Mouse (Mus musculus) limb, embryonic 12.5 days (tissue): ENCODE results near the gene Ccl6. TPM values are rescaled to one million over a fixed set of nuclear protein-coding genes. Genes with fewer than 3 reads are reported as not detected.

Source experiments
- ATAC-seq: fragments of 200-750 bp; cut with Nextera tagmentation; 2 replicates; pipeline ENCODE4 v1.8.0; 2017; ENCODE audit warnings: low read depth, moderate TSS enrichment; ENCODE audit not compliant: insufficient number of reproducible peaks, insufficient read depth, low FRiP score, low TSS enrichment
- H3K27ac ChIP-seq: fragments of 300-500 bp; sonication (generic); 2 replicates; pipeline ENCODE4 v1.5.1; 2016; ENCODE audit warnings: mild to moderate bottlenecking, moderate library complexity
- H3K27me3 ChIP-seq: fragments of 300-500 bp; sonication (generic); 2 replicates; pipeline ENCODE4 v1.6.1; 2016; ENCODE audit warnings: mild to moderate bottlenecking, moderate library complexity
- H3K36me3 ChIP-seq: fragments of 300-500 bp; sonication (generic); 2 replicates; pipeline ENCODE4 v1.6.1; 2016; ENCODE audit warnings: mild to moderate bottlenecking, moderate library complexity
- H3K4me1 ChIP-seq: fragments of 300-500 bp; sonication (generic); replicated peaks from 2 replicates; pipeline ENCODE4 v1.6.1; 2016
- H3K4me2 ChIP-seq: fragments of 300-500 bp; sonication (generic); 2 replicates; pipeline ENCODE4 v1.6.1; 2016; ENCODE audit warnings: mild to moderate bottlenecking, moderate library complexity
- H3K4me3 ChIP-seq: fragments of 300-500 bp; sonication (generic); replicated peaks from 2 replicates; pipeline ENCODE4 v1.5.1; 2016; ENCODE audit warnings: mild to moderate bottlenecking
- H3K9ac ChIP-seq: fragments of 300-500 bp; sonication (generic); replicated peaks from 2 replicates; pipeline ENCODE4 v1.6.1; 2016; ENCODE audit warnings: mild to moderate bottlenecking, moderate library complexity
- H3K9me3 ChIP-seq: fragments of 300-500 bp; sonication (generic); 2 replicates; pipeline ENCODE4 v1.6.1; 2016; ENCODE audit warnings: mild to moderate bottlenecking, moderate library complexity
- WGBS: fragments of 180-500 bp; shearing (Covaris S2); methylation state at CpG from one replicate; pipeline ENCODE4 v1.1.7; 2016; 5-methylcytosine and 5-hydroxymethylcytosine counted together
- polyA plus RNA-seq: library from polyadenylated mRNA; unstranded; fragments of >200 nt; fragmentation: Nextera tagmentation; extraction: Ambion mirVana; gene quantifications from 2 replicates; pipeline ENCODE4 v1.2.1, GENCODE M21; 2016

The Ccl6 gene
- polyA plus RNA-seq, 1 experiment from 2014 or later = 0.46 TPM

DNA sequence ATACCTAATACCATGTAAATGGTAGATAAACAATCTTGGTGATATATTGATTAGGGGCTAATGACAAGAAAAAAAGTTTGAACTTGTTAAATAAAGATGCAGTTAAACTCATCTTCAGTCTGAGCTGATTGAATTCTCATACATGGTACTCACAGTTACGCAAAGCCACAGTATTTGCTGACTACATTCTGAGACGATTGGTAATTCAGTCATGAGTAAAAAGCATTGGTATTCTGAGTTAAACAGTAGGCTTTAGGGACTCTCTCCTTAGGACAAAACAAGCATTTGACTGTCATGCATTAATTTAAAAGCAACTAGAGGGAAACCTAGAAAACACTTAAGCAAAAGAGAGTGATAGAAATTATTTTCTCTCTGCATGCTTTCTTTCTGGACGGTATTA is 30.7 kb upstream of the Ccl6 start:
- Histone ChIP-seq H3K27me3 (no peaks in the 10 kb centered on the region), H3K36me3 (no peaks in the 10 kb centered on the region), H3K4me3 (no peak overlapping the region), H3K9ac (no peak overlapping the region), H3K27ac (no peak overlapping the region), H3K9me3 (no peaks in the 10 kb centered on the region), H3K4me1 (no peaks in the 10 kb centered on the region), H3K4me2 (no peak overlapping the region)
- ATAC-seq = no peak
- 89% methylated on average over 3 of the region's 3 CpGs for WGBS

DNA sequence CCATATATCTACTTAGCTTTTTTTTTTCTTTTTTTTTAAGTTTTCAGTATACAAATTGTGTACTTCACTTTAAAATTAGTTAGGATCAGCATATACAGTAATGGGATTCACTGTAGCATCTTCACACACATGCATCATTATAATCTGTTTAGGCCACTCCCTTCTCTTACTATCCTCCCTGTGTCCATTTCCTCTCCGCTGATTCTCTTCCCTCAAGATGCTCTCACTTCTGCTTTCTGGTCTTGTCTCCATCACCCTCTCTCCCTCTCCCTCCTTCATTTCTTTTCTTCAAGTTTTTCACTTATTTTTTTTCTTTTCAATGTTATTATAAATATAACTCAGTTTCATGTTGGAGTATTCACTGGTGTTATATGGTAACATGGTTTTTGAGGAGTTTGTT is 26.1 kb upstream of the Ccl6 start:
- no peak for ATAC-seq
- H3K27ac ChIP-seq = no peak overlapping the region
- H3K27me3 ChIP-seq = no peaks in the 10 kb centered on the region
- 93% methylated on average over 1 of the region's 1 CpGs for WGBS
- no peaks in the 10 kb centered on the region for H3K9me3 ChIP-seq
- no peak overlapping the region for H3K4me2 ChIP-seq
- no peaks in the 10 kb centered on the region for H3K36me3 ChIP-seq
- H3K4me3 ChIP-seq = no peak overlapping the region
- no peaks in the 10 kb centered on the region for H3K4me1 ChIP-seq
- H3K9ac ChIP-seq = no peak overlapping the region

GRCm38 (mm10) chr11:83618238-83618637 is 25.4 kb upstream of the Ccl6 start:
- no peak overlapping the region for H3K4me3 ChIP-seq
- no peak for ATAC-seq
- H3K36me3 ChIP-seq = no peaks in the 10 kb centered on the region
- H3K27ac ChIP-seq = no peak overlapping the region
- WGBS = 75% methylated on average over 5 of the region's 5 CpGs
- no peaks in the 10 kb centered on the region for H3K9me3 ChIP-seq
- H3K9ac ChIP-seq = no peak overlapping the region
- no peak overlapping the region for H3K4me2 ChIP-seq
- H3K27me3 ChIP-seq = no peaks in the 10 kb centered on the region
- no peaks in the 10 kb centered on the region for H3K4me1 ChIP-seq

- Histone ChIP-seq H3K9ac (no peak overlapping the region), H3K36me3 (no peaks in the 10 kb centered on the region), H3K27ac (no peak overlapping the region), H3K27me3 (no peaks in the 10 kb centered on the region), H3K4me1 (no peaks in the 10 kb centered on the region), H3K9me3 (no peaks in the 10 kb centered on the region), H3K4me3 (no peak overlapping the region), H3K4me2 (no peak overlapping the region)
- ATAC-seq = no peak
- WGBS = 84% methylated on average over 1 of the region's 1 CpGs
Measured at GRCm38 (mm10) chr11:83616586-83616985, 23.7 kb upstream of the Ccl6 start.

GRCm38 (mm10) chr11:83610900-83611299 is 18.0 kb upstream of the Ccl6 start:
- Histone ChIP-seq H3K36me3 (no peaks in the 10 kb centered on the region), H3K27me3 (no peaks in the 10 kb centered on the region), H3K27ac (no peak overlapping the region), H3K4me1 (no peaks in the 10 kb centered on the region), H3K9me3 (no peaks in the 10 kb centered on the region), H3K4me3 (no peak overlapping the region), H3K9ac (no peak overlapping the region), H3K4me2 (no peak overlapping the region)
- WGBS = 87% methylated on average over 2 of the region's 2 CpGs
- ATAC-seq = no peak

DNA sequence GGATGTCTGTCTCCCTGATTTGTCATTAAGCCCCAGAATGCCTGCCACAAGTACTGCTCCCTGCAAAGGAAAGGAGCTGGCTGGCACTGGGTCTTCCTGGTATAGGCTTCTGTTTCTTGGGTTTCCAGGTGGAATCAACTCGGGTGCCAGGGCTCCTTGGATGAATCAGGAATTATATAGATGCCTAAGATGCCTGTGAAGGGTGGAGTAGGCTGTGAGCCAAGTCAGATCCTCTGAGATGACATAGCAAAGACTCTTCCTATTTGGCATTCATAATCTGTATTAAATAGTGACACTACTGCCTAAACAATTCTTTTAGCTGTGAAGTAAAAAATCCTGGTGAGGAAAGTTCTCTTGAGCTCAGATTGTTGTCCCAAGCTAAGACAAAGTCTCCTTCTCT is 13.5 kb upstream of the Ccl6 start:
- Histone ChIP-seq H3K9me3 (no peaks in the 10 kb centered on the region), H3K27ac (no peak overlapping the region), H3K9ac (no peak overlapping the region), H3K4me1 (no peaks in the 10 kb centered on the region), H3K36me3 (no peaks in the 10 kb centered on the region), H3K4me3 (no peak overlapping the region), H3K4me2 (no peak overlapping the region), H3K27me3 (no peaks in the 10 kb centered on the region)
- WGBS = 61% methylated on average over 1 of the region's 1 CpGs
- no peak for ATAC-seq

DNA sequence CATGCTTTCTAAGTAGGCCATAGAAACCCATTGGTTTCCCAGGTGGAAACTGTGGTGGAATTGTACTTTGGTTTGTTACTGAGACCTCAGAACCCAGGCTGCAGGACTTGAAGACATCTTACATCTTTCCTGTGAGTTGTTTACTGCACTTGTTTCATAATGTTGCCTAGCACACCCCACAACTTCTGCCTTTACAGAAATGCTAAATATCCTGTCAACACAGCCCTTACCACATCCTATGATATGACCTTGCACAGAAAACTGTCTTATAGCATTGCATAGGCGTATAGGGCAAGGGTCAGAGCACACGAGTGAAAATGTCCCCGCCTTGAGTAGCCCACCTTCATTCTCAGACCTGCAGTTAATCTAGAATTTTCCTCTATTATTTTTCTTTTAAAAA is 12.6 kb upstream of the Ccl6 start:
- Histone ChIP-seq H3K9me3 (no peaks in the 10 kb centered on the region), H3K4me3 (no peak overlapping the region), H3K4me2 (no peak overlapping the region), H3K27me3 (no peaks in the 10 kb centered on the region), H3K27ac (no peak overlapping the region), H3K9ac (no peak overlapping the region), H3K36me3 (no peaks in the 10 kb centered on the region), H3K4me1 (no peaks in the 10 kb centered on the region)
- 89% methylated on average over 3 of the region's 3 CpGs for WGBS
- no peak for ATAC-seq

DNA sequence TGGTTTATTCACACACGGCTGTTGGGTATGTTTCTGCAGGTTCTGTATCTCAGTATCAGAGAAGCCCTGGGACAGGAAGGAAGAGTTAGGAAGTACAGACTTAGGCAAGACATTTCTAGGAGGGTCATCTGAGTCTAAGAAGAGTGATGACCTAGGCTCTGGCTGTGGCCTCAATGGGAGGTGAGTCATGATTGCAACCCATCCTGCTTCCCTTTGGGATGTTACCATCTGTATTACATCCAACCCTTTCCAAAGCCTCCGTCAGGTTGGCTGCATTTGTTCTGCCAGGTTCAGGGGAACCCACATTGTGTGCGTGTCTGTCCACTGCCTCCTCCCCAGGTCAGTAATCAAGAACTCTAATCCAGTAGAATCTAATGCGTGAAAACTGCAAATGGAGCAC is 11.8 kb upstream of the Ccl6 start:
- Histone ChIP-seq H3K4me1 (no peaks in the 10 kb centered on the region), H3K27me3 (no peaks in the 10 kb centered on the region), H3K4me3 (no peak overlapping the region), H3K27ac (no peak overlapping the region), H3K9me3 (no peaks in the 10 kb centered on the region), H3K36me3 (no peaks in the 10 kb centered on the region), H3K9ac (no peak overlapping the region), H3K4me2 (no peak overlapping the region)
- no peak for ATAC-seq
- WGBS = 88% methylated on average over 4 of the region's 4 CpGs

- H3K9me3 ChIP-seq = no peaks in the 10 kb centered on the region
- WGBS = 86% methylated on average over 3 of the region's 3 CpGs
- H3K9ac ChIP-seq = no peak overlapping the region
- H3K4me1 ChIP-seq = no peaks in the 10 kb centered on the region
- no peak for ATAC-seq
- no peak overlapping the region for H3K4me3 ChIP-seq
- no peak overlapping the region for H3K27ac ChIP-seq
- H3K36me3 ChIP-seq = no peaks in the 10 kb centered on the region
- H3K4me2 ChIP-seq = no peak overlapping the region
- no peaks in the 10 kb centered on the region for H3K27me3 ChIP-seq
Measured at GRCm38 (mm10) chr11:83603399-83603798, 10.5 kb upstream of the Ccl6 start.

- ATAC-seq = no peak
Measured at GRCm38 (mm10) chr11:83600576-83600975, 7.7 kb upstream of the Ccl6 start.

DNA sequence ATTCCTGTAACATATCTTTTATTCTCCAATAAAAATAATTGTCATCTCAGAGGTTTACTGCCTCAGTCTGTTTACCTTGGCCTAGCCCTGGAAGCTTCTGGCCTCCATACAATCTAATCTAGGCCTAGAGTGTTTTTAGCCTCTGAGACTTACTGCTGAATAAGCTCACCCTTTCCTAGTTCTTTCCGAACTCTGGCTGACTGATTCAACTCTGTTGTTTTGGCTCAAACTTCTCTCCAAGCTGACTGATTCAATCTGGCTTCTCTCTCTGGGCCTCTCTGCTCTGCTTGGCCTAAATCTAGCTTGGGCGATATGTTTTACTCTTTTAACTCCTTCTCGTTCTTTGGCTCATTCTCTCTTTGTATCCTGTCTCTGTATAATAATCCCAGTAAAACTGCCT is 6.1 kb upstream of the Ccl6 start:
- Histone ChIP-seq H3K9ac (no peak overlapping the region), H3K9me3 (no peaks in the 10 kb centered on the region), H3K4me3 (no peak overlapping the region), H3K27me3 (no peaks in the 10 kb centered on the region), H3K36me3 (no peaks in the 10 kb centered on the region), H3K4me2 (no peak overlapping the region), H3K4me1 (no peaks in the 10 kb centered on the region), H3K27ac (no peak overlapping the region)
- no peak for ATAC-seq
- 85% methylated on average over 3 of the region's 3 CpGs for WGBS

More at GRCm38 (mm10) chr11:83600576-83600975, 7.7 kb upstream of the Ccl6 start:
- 77% methylated on average over 2 of the region's 2 CpGs for WGBS
- Histone ChIP-seq H3K4me2 (no peak overlapping the region), H3K9me3 (no peaks in the 10 kb centered on the region), H3K27ac (no peak overlapping the region), H3K9ac (no peak overlapping the region), H3K27me3 (no peaks in the 10 kb centered on the region), H3K4me1 (no peaks in the 10 kb centered on the region), H3K36me3 (no peaks in the 10 kb centered on the region), H3K4me3 (no peak overlapping the region)

DNA sequence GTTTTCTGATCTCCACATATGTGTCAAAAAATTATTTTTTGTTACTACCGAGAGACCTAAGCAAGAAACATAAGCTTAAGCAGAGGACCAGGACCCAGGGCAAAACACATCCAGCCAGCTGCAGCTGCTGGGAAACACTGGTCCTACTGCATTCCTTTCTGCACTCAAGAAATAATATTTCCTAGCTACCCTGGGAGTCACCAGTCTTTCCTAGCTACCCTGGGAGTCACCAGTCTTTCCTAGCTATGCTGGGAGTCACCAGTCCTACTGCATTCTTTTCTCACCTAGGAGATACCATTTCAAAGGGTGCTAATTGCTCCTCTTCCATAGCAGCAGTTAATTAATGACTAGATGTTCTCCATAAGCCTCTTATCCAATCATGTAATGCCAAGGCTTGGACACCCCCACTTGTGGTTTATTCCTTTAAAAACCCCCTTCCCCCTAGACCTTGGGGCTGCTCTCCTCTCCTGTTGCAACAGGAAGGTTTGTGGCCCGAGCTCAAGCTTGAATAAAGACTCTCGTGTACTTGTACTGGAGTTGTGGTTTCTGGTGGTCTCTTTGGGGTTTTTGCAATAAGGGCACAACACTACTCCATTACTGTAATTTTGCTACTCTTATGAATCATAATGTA is 5.4 kb upstream of the Ccl6 start:
- Histone ChIP-seq H3K27me3 (no peaks in the 10 kb centered on the region), H3K9ac (no peak overlapping the region), H3K4me3 (no peak overlapping the region), H3K4me1 (no peaks in the 10 kb centered on the region), H3K36me3 (no peaks in the 10 kb centered on the region), H3K4me2 (no peak overlapping the region), H3K27ac (no peak overlapping the region), H3K9me3 (no peaks in the 10 kb centered on the region)
- WGBS = 69% methylated on average over 3 of the region's 3 CpGs
- ATAC-seq = no peak
